In the genomic region with DNA sequence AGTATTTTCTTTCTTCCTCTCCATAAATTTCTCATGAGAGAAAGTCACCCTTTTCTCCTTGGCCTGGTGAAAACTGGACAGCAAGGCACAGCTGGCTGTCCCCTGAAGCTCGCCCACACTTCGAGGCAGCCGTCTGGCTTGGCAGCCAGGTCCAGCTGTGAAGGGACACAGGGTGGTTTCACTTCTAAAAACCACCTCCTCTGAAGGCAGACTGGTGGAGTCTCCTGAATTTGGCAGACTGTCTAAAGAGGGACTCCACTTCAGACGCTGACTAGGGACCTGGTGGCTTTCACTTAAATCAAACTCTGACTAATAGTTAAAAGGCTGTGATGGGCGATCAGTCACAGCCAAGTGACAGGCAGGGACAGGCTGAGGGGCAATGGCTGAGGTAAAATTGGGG, we compare ENCODE assay signal across 9 mouse cellular contexts.
"Had no signal": no experiment of that assay in that cellular context is flagged by ENCODE, and none has a peak within 500 bp of the region (broad histone marks: within the 10 kb centered on the region; RNA-seq: fewer than 3 reads in every experiment).

No protein-coding gene starts in this region.

- ATAC-seq: midbrain, embryonic 16.5 days had no signal

- H3K9me3 ChIP-seq: kidney, embryonic 15.5 days; lung, embryonic 15.5 days; midbrain, embryonic 12.5 days had no signal

- H3K36me3 ChIP-seq: kidney, embryonic 15.5 days; lung, embryonic 15.5 days; midbrain, embryonic 12.5 days had no signal

- H3K27me3 ChIP-seq: lung, embryonic 15.5 days; midbrain, embryonic 12.5 days had no signal

- H3K4me3 ChIP-seq: kidney, embryonic 15.5 days; lung, embryonic 15.5 days; midbrain, embryonic 12.5 days had no signal

- DNase-seq: kidney, adult 2 months; kidney, postnatal 14 days; right cerebral cortex, postnatal 14 days; thymus, postnatal 4 days had no signal

- H3K9ac ChIP-seq: kidney, embryonic 15.5 days; liver, embryonic 14.5 days; lung, embryonic 15.5 days; midbrain, embryonic 12.5 days had no signal

- H3K27ac ChIP-seq: kidney, embryonic 15.5 days; liver, embryonic 14.5 days; midbrain, embryonic 12.5 days had no signal

- H3K4me2 ChIP-seq: kidney, embryonic 15.5 days; lung, embryonic 15.5 days; midbrain, embryonic 12.5 days had no signal
